Comparison of ENCODE assay signal across 15 mouse cellular contexts in genomic region chr4:134855371-134855770, GRCm38 (mm10). TPM values are rescaled to one million over a fixed set of nuclear protein-coding genes. Genes with fewer than 3 reads are reported as not detected.
A peak's percentile ranks its signal among the peaks of the same experiment; 100 is the strongest.
DNase-seq lines count a peak whose midpoint lies in the region; ATAC-seq and TF ChIP-seq lines count a peak whose summit lies in the region.
"Had no signal": no experiment of that assay in that cellular context is flagged by ENCODE, and none has a peak within 500 bp of the region (broad histone marks: within the 10 kb centered on the region; RNA-seq: fewer than 3 reads in every experiment).

No protein-coding gene starts in this region.

- no peak for TF ChIP-seq EP300 in liver, postnatal 0 days (IDR thresholded peaks at IDR 0.05; ENCODE audit: low read depth)

- 0 out of 2 replicates have a peak overlapping the region, but pooled peaks have one; percentile 9 for H3K9ac ChIP-seq in liver, embryonic 11.5 days (ENCODE audit: low read depth, low read length)
- no peak overlapping the region for H3K9ac ChIP-seq in liver, postnatal 0 days (replicated peaks)
- peak overlapping the region; percentile 41; the same call in 1 of the 2 replicates for H3K9ac ChIP-seq in ES-E14 (ENCODE audit: insufficient read depth, low read depth, low read length, poor library complexity, severe bottlenecking)
- no peak overlapping the region for H3K9ac ChIP-seq in embryonic facial prominence, embryonic 11.5 days (replicated peaks; ENCODE audit: low read length)

- WGBS in liver, embryonic 11.5 days: 67% methylated on average over 3 of the region's 3 CpGs
- WGBS in liver, postnatal 0 days (ENCODE audit: insufficient replicate concordance): 90% methylated on average over 3 of the region's 3 CpGs
- WGBS in embryonic facial prominence, embryonic 11.5 days: 38% methylated on average over 3 of the region's 3 CpGs

- no peak for DNase-seq in liver, embryonic 11.5 days (ENCODE audit: low spot score)
- no peak for DNase-seq in liver, postnatal 0 days
- DNase-seq in ES-E14 (ENCODE audit: low read depth, low spot score): no peak
- peak; percentile 69 for DNase-seq in embryonic facial prominence, embryonic 11.5 days (ENCODE audit: low spot score)
- peak; percentile 41 for DNase-seq in lung, postnatal 25 days (ENCODE audit: low spot score)
- DNase-seq in layer of hippocampus, adult 18-20 months (ENCODE audit: low spot score in 2 of 2): no peak
- DNase-seq in c-Kit-positive CD71-positive TER-119-positive erythroid progenitor cells, embryonic 14.5 days (ENCODE audit: low spot score): no peak
- DNase-seq: heart, postnatal 4 days; kidney, postnatal 10 days had no signal

- no peak for ATAC-seq in liver, embryonic 11.5 days (replicated peaks; ENCODE audit: low FRiP score)
- no peak for ATAC-seq in liver, postnatal 0 days
- ATAC-seq in embryonic facial prominence, embryonic 11.5 days (replicated peaks; ENCODE audit: insufficient number of reproducible peaks, low FRiP score, low TSS enrichment, low read depth): no peak
- ATAC-seq: CD4-positive, CD25-positive, alpha-beta regulatory T cell, adult 4 months; forebrain, embryonic 16.5 days had no signal

- TF ChIP-seq CTCF in liver, postnatal 0 days (IDR thresholded peaks at IDR 0.05; ENCODE audit: low read depth): no peak

- H3K4me2 ChIP-seq in liver, embryonic 11.5 days: no peak overlapping the region
- no peak overlapping the region for H3K4me2 ChIP-seq in liver, postnatal 0 days (ENCODE audit: low read depth, low read length)
- no peak overlapping the region for H3K4me2 ChIP-seq in embryonic facial prominence, embryonic 11.5 days (ENCODE audit: low read depth, low read length)

- no peaks in the 10 kb centered on the region for H3K36me3 ChIP-seq in liver, embryonic 11.5 days (ENCODE audit: control insufficient read depth, insufficient read depth, low read length)
- H3K36me3 ChIP-seq in liver, postnatal 0 days (replicated peaks; ENCODE audit: insufficient read depth, low read length): no peaks in the 10 kb centered on the region
- H3K36me3 ChIP-seq in ES-E14 (ENCODE audit: control insufficient read depth, insufficient read depth, low read length, poor library complexity, severe bottlenecking): peaks cover 2% of the 10 kb centered on the region; the same call in 1 of the 2 replicates
- H3K36me3 ChIP-seq in embryonic facial prominence, embryonic 11.5 days (replicated peaks; ENCODE audit: control insufficient read depth, insufficient read depth, low read depth, low read length): no peaks in the 10 kb centered on the region
- H3K36me3 ChIP-seq: liver, embryonic 15.5 days had no signal

- in situ Hi-C loops in ES-E14 (cut with MboI; ENCODE audit: low sequenced_read_pairs in 2 of 2, unreplicated experiment in 2 of 2): no loop called here

- H3K4me1 ChIP-seq in liver, embryonic 11.5 days (replicated peaks; ENCODE audit: control insufficient read depth, insufficient read depth, low read length): peaks cover 23% of the 10 kb centered on the region
- peaks cover 9% of the 10 kb centered on the region; the same call in 1 of the 2 replicates for H3K4me1 ChIP-seq in liver, postnatal 0 days (ENCODE audit: insufficient read depth)
- peaks cover 9 to 20% of the 10 kb centered on the region in 2 experiments for H3K4me1 ChIP-seq in ES-E14 (ENCODE audit: control insufficient read depth in 2 of 2, insufficient read depth in 2 of 2, low read length in 2 of 2, poor library complexity in 1 of 2)
- no peaks in the 10 kb centered on the region for H3K4me1 ChIP-seq in embryonic facial prominence, embryonic 11.5 days (ENCODE audit: control insufficient read depth, insufficient read depth, low read length)

- H3K27ac ChIP-seq in liver, embryonic 11.5 days (ENCODE audit: low read depth, low read length): no peak overlapping the region
- no peak overlapping the region for H3K27ac ChIP-seq in liver, postnatal 0 days (ENCODE audit: low read depth)
- H3K27ac ChIP-seq in ES-E14 (ENCODE audit: insufficient read depth, low read depth, low read length, poor library complexity, severe bottlenecking): peak overlapping the region; percentile 71
- H3K27ac ChIP-seq in embryonic facial prominence, embryonic 11.5 days (replicated peaks; ENCODE audit: low read depth, low read length): no peak overlapping the region; the same call in 1 of the 2 replicates
- H3K27ac ChIP-seq: liver, embryonic 15.5 days had no signal

- peaks cover 4% of the 10 kb centered on the region; the same call in 1 of the 2 replicates for H3K27me3 ChIP-seq in liver, embryonic 11.5 days (replicated peaks; ENCODE audit: control insufficient read depth, insufficient read depth, low read length)
- H3K27me3 ChIP-seq in liver, postnatal 0 days (ENCODE audit: insufficient read depth, low read length): no peaks in the 10 kb centered on the region
- no peaks in the 10 kb centered on the region; the same call in 1 of the 2 replicates for H3K27me3 ChIP-seq in embryonic facial prominence, embryonic 11.5 days (ENCODE audit: control insufficient read depth, insufficient read depth, low read length)

- no peaks in the 10 kb centered on the region for H3K9me3 ChIP-seq in liver, embryonic 11.5 days (ENCODE audit: control insufficient read depth, low read length)
- no peaks in the 10 kb centered on the region for H3K9me3 ChIP-seq in liver, postnatal 0 days (ENCODE audit: low read length)
- no peaks in the 10 kb centered on the region for H3K9me3 ChIP-seq in ES-E14 (ENCODE audit: control insufficient read depth, insufficient read depth, low read depth, low read length)
- H3K9me3 ChIP-seq in embryonic facial prominence, embryonic 11.5 days (replicated peaks; ENCODE audit: control insufficient read depth, low read length): no peaks in the 10 kb centered on the region
- H3K9me3 ChIP-seq: liver, embryonic 15.5 days had no signal

- no peak overlapping the region for H3K4me3 ChIP-seq in liver, embryonic 11.5 days (ENCODE audit: low read depth, low read length)
- H3K4me3 ChIP-seq in liver, postnatal 0 days (ENCODE audit: low read depth, low read length): no peak overlapping the region
- no peak overlapping the region for H3K4me3 ChIP-seq in ES-E14 (ENCODE audit: insufficient read depth in 1 of 2, low read depth in 1 of 2, low read length in 2 of 2, poor library complexity in 1 of 2, severe bottlenecking in 1 of 2)
- H3K4me3 ChIP-seq in embryonic facial prominence, embryonic 11.5 days (ENCODE audit: low read depth, low read length): no peak overlapping the region

TF ChIP-seq in ES-E14, 5 proteins besides CTCF, POLR2A, EP300 and RAD21:
- TF ChIP-seq ZNF384 (IDR thresholded peaks at IDR 0.05; ENCODE audit: low read depth, low read length) (peak; percentile 66; the same call in 1 of the 2 replicates), MAFK (IDR thresholded peaks at IDR 0.05; ENCODE audit: insufficient read depth, low read depth, low read length) (no peak)

RNA-seq across cellular contexts. Expression of gene Maco1, which starts 2.2 kb away (rescaled TPM):
- 26.3 and 28.3 TPM in 2 replicates for polyA plus RNA-seq in liver, embryonic 11.5 days (2014; fragmentation: Nextera tagmentation; extraction: Ambion mirVana)
- 13.6 and 14.6 TPM in 2 replicates for polyA plus RNA-seq in liver, postnatal 0 days (2015; fragmentation: Nextera tagmentation; extraction: Ambion mirVana)
- total RNA-seq in ES-E14 (2012; rRNA removed): 56.1 and 91.6 TPM in 2 replicates
- polyA plus RNA-seq in embryonic facial prominence, embryonic 11.5 days (2014; fragmentation: Nextera tagmentation; extraction: Ambion mirVana): 47.0 and 47.8 TPM in 2 replicates
- 10 to 100 TPM; 42.5 to 44.9 TPM for total RNA-seq in layer of hippocampus, adult 18-20 months (2021)

RNA-seq across cellular contexts. Expression of gene Rhd, which starts 9.0 kb away (rescaled TPM):
- 213 and 235 TPM in 2 replicates for polyA plus RNA-seq in liver, embryonic 11.5 days (2014; fragmentation: Nextera tagmentation; extraction: Ambion mirVana)
- polyA plus RNA-seq in liver, postnatal 0 days (2015; fragmentation: Nextera tagmentation; extraction: Ambion mirVana): 207 and 214 TPM in 2 replicates
- 12.4 and 21.0 TPM in 2 replicates for total RNA-seq in ES-E14 (2012; rRNA removed)
- polyA plus RNA-seq in embryonic facial prominence, embryonic 11.5 days (2014; fragmentation: Nextera tagmentation; extraction: Ambion mirVana): 13.7 and 19.7 TPM in 2 replicates
- not detected for total RNA-seq in layer of hippocampus, adult 18-20 months (2021)
- total RNA-seq: gastrocnemius, adult 8-10 months; layer of hippocampus, postnatal 14 days; left cerebral cortex, postnatal 36 days had no signal

RNA-seq across cellular contexts. Expression of gene Tmem50a, which starts 59.5 kb away (rescaled TPM):
- polyA plus RNA-seq in liver, embryonic 11.5 days (2014; fragmentation: Nextera tagmentation; extraction: Ambion mirVana): 129 and 131 TPM in 2 replicates
- 87.6 and 88.5 TPM in 2 replicates for polyA plus RNA-seq in liver, postnatal 0 days (2015; fragmentation: Nextera tagmentation; extraction: Ambion mirVana)
- total RNA-seq in ES-E14 (2012; rRNA removed): 118 and 183 TPM in 2 replicates
- polyA plus RNA-seq in embryonic facial prominence, embryonic 11.5 days (2014; fragmentation: Nextera tagmentation; extraction: Ambion mirVana): 148 and 151 TPM in 2 replicates
- total RNA-seq in layer of hippocampus, adult 18-20 months (2021): 100 to 1,000 TPM; 120 to 123 TPM

Comparison
In these comparisons a context has a peak if more than half of its experiments do, and no peak if none do; other contexts are left out.
1. H3K9ac ChIP-seq: peak in liver, embryonic 11.5 days (single experiment) and ES-E14 (single experiment); none in liver, postnatal 0 days (single experiment) and embryonic facial prominence, embryonic 11.5 days (single experiment).
2. DNase-seq: peak in embryonic facial prominence, embryonic 11.5 days (single experiment) and lung, postnatal 25 days (single experiment); none in liver, embryonic 11.5 days (single experiment), liver, postnatal 0 days (single experiment), ES-E14 (single experiment), layer of hippocampus, adult 18-20 months (0 of 2) and c-Kit-positive CD71-positive TER-119-positive erythroid progenitor cells, embryonic 14.5 days (single experiment).
3. RNA of gene Rhd, which starts 9.0 kb away (polyA plus RNA-seq): 207 to 214 TPM in liver, postnatal 0 days and 213 to 235 TPM in liver, embryonic 11.5 days; 13.7 to 19.7 TPM in embryonic facial prominence, embryonic 11.5 days; every median in the first group is over 10 times any median in the second.